Mouse (Mus musculus): ENCODE data around the gene Cfap58.

DNA sequence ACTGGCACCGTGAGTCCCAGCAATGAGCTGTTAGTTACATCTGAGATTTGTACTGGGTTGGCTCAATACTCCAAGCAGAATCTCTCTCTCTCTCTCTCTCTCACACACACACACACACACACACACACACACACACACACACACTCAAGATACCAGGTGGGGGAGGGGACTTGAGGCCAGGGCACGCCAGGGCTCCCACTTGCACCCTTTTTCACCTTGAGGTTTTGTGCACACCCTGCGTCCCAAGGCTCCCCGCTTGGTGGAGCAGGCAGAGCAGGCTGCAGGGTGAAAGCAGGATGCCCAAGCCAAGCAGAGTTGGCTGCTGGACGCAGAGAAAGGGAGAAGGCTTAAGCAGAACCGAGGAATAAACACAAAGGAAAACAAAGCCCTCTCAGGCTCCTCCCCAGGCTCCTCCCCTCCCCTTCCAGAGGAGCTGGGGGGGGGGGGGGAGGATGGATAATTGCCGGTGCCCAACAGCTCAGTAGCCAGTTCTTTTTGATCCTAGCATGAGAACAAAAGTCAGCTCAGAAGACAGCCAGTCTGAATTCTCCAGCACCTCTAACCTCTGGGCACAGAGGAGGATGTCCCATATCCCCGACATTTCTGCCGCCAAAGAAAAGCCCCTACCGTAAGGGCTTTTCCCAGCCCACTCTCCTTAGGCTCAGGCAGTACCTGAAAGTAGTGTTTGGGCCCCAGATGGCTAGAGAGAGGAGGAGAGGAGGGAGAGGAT, 27.9 kb upstream of the Cfap58 start:
- TF ChIP-seq CTCF (IDR thresholded peaks at IDR 0.05; ENCODE audit: control insufficient read depth, insufficient read depth, insufficient read length) (no peak), MYOD1 (IDR thresholded peaks at IDR 0.05; ENCODE audit: control insufficient read depth, insufficient read length, low read depth) (no peak), USF1 (IDR thresholded peaks at IDR 0.05; ENCODE audit: low read depth) (no peak), MAX (IDR thresholded peaks at IDR 0.05) (no peak), FOSL1 (IDR thresholded peaks at IDR 0.05; ENCODE audit: insufficient read depth, low read length, poor library complexity, severe bottlenecking) (no peak)

All from C2C12 (cell line).